Mouse (Mus musculus): Measurements from ENCODE around the gene A530016L24Rik. TPM values are rescaled to one million over a fixed set of nuclear protein-coding genes. Genes with fewer than 3 reads are reported as not detected.

Gene A530016L24Rik
- polyA plus RNA-seq, 1 experiment from 2014 or later, result 0.09 TPM

DNA sequence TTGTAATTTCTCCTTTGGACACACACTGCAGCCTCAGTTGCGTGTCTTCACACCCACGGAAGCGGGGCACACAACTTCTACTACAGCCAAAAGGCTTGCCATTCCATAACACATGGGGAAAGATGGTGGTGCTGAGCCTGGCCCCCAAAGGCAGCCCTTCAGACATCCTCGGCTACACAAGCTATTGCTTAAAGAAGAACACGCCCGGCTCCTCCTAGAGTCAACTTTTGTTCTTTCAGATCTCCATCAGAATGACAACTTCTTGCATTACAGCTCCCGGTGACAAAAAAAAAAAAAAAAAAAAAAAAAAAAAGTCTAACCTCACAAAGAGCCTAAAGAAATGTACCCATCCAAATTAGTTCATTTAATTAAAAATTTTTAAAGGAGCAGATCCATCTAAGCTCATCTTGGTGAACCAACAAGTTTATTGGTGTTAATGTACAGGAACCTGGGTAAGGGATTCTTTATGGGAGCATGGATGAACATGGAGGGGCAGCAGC, 50.3 kb downstream of the A530016L24Rik start:
- H3K9me3 ChIP-seq (replicated peaks; ENCODE audit: control insufficient read depth, low read length), result no peaks in the 10 kb centered on the region
- H3K4me3 ChIP-seq (ENCODE audit: low read depth, low read length), result no peak overlapping the region
- no peak overlapping the region for H3K27ac ChIP-seq (ENCODE audit: low read depth, low read length)
- H3K9ac ChIP-seq (ENCODE audit: low read length), result no peak overlapping the region
- H3K4me1 ChIP-seq (ENCODE audit: control insufficient read depth, insufficient read depth, low read length), result peaks cover 29% of the 10 kb centered on the region
- no peaks in the 10 kb centered on the region for H3K36me3 ChIP-seq (ENCODE audit: control insufficient read depth, insufficient read depth, low read length)
- 93% methylated on average over 7 of the region's 7 CpGs for WGBS
- no peaks in the 10 kb centered on the region for H3K27me3 ChIP-seq (replicated peaks; ENCODE audit: control insufficient read depth, insufficient read depth, low read length)
- DNase-seq (ENCODE audit: low spot score) (no peak), ATAC-seq (no peak)
- no peak overlapping the region for H3K4me2 ChIP-seq (ENCODE audit: low read length)

DNA sequence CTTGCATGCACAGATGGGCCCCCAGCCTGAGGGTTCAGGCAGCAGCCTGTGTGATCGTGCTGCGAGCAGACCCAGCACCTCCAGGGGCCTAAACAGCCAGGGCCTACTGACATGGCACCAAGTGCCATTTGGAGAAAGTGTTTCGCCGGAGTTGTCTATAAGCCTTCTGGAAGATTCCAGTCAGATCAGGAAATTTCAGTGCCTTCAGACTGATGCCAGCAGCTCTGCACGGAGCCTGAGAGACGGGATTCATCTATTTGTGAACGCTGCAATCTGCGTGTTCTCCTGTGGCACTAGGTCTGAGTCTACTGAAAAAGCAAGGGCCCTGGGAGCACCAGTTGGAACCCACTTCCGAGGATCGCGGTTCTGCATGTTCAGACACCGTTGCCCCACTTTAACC, 51.1 kb downstream of the A530016L24Rik start:
- Histone ChIP-seq H3K9ac (ENCODE audit: low read length) (peak overlapping the region; percentile 40), H3K27ac (ENCODE audit: low read depth, low read length) (peak overlapping the region; percentile 94), H3K4me2 (ENCODE audit: low read length) (no peak overlapping the region), H3K9me3 (replicated peaks; ENCODE audit: control insufficient read depth, low read length) (no peaks in the 10 kb centered on the region), H3K4me3 (ENCODE audit: low read depth, low read length) (no peak overlapping the region), H3K36me3 (ENCODE audit: control insufficient read depth, insufficient read depth, low read length) (no peaks in the 10 kb centered on the region), H3K27me3 (replicated peaks; ENCODE audit: control insufficient read depth, insufficient read depth, low read length) (no peaks in the 10 kb centered on the region), H3K4me1 (ENCODE audit: control insufficient read depth, insufficient read depth, low read length) (peaks cover 32% of the 10 kb centered on the region)
- WGBS, result 85% methylated on average over 12 of the region's 12 CpGs
- no peak for ATAC-seq
- peak; percentile 41 for DNase-seq (ENCODE audit: low spot score)

DNA sequence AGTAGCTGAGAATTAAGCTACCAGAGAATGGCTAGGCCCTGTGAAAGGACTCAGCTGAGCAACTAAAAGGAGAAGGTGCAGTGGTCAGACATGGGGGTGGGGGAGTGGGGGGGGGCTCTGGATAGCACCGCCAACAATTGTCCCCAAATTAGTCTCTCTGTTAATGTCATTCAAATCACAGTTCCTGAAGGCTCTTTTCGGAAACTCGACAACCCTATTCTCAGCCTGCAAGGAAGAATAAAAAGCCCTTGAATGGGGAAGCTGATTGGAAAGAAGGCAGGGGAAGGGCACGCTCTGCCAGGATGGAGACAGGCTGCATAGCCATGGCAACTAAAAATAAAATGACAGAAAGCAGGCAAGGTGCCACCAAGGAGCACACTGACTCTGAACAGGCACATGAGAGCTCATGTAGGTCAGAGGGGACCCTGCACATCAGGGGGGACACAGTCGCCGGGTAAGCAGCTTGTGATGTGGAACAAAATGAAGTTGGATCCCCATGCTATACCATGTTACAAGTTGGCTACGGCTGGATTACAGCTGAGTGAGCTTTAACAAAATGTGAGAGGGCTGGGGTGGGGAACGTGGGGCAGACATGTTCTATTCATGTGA, 52.3 kb downstream of the A530016L24Rik start:
- DNase-seq (ENCODE audit: low spot score) (peak; percentile 95), ATAC-seq (peak; percentile 86)
- Histone ChIP-seq H3K4me2 (ENCODE audit: low read length) (peak overlapping the region; percentile 19; the same call in 1 of the 2 replicates), H3K9ac (ENCODE audit: low read length) (peak overlapping the region; percentile 47; the same call in 1 of the 2 replicates), H3K27me3 (replicated peaks; ENCODE audit: control insufficient read depth, insufficient read depth, low read length) (no peaks in the 10 kb centered on the region), H3K9me3 (replicated peaks; ENCODE audit: control insufficient read depth, low read length) (no peaks in the 10 kb centered on the region), H3K4me3 (ENCODE audit: low read depth, low read length) (no peak overlapping the region), H3K4me1 (ENCODE audit: control insufficient read depth, insufficient read depth, low read length) (peaks cover 39% of the 10 kb centered on the region), H3K36me3 (ENCODE audit: control insufficient read depth, insufficient read depth, low read length) (no peaks in the 10 kb centered on the region), H3K27ac (ENCODE audit: low read depth, low read length) (peak overlapping the region; percentile 94)
- WGBS, result 2% methylated on average over 8 of the region's 8 CpGs

DNA sequence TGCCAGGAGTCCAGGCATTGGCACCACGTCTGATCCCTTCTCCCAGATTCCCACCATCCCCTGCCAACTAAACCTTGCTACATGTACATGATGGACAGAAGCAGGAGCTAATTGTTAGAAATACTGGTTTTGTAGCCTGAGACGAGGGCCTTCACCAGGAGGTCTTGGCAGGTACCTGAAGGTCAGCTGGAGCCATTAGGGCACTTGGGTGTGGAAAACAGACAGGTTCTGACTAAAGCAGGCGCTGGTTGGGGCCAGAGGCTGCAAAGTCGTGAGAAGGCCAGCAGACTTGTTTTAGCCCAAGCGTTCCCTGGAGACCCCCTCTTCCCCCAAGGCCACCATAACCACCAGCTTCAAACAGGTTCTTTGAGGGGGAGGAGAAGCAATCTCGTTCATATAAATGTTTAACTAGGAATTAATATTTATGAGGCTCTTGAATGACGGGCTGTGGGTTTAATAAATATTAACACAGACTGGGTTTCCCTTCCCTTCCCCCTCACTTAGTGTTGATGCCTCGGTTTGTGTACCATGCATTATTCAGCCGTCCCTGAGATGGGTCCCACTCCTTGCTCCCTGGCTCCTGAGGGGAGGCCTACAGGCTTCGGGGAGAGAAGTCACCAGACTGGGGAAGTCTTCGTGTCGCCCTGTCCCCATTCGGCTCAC, 53.1 kb downstream of the A530016L24Rik start:
- H3K4me2 ChIP-seq (ENCODE audit: low read length), result peak overlapping the region; percentile 19
- H3K4me1 ChIP-seq (ENCODE audit: control insufficient read depth, insufficient read depth, low read length), result peaks cover 39% of the 10 kb centered on the region
- H3K9me3 ChIP-seq (replicated peaks; ENCODE audit: control insufficient read depth, low read length), result no peaks in the 10 kb centered on the region
- ATAC-seq (peak; percentile 60), DNase-seq (ENCODE audit: low spot score) (peak; percentile 79)
- peak overlapping the region; percentile 94 for H3K27ac ChIP-seq (ENCODE audit: low read depth, low read length)
- no peak overlapping the region for H3K4me3 ChIP-seq (ENCODE audit: low read depth, low read length)
- H3K9ac ChIP-seq (ENCODE audit: low read length), result peak overlapping the region; percentile 47
- 25% methylated on average over 13 of the region's 13 CpGs for WGBS
- H3K36me3 ChIP-seq (ENCODE audit: control insufficient read depth, insufficient read depth, low read length), result no peaks in the 10 kb centered on the region
- H3K27me3 ChIP-seq (replicated peaks; ENCODE audit: control insufficient read depth, insufficient read depth, low read length), result no peaks in the 10 kb centered on the region

DNA sequence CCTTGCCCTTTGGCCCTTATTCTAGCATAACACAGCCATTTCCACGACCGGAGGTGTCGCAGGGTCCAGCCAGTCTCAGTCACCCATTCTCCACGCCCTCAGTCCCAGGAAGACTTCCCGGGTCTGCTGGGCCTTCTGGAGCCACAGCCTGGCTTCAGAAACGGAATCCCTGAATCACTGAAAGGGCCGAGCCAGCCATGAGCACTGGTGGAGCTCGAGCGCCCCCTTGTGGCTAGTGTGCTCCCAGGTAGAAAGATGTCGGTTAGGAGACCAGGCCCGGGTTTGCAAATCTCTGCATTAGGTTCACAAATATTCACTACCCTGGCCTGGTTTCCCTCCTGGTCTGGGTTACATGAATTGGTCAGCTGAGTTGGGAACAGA, 53.7 kb downstream of the A530016L24Rik start:
- Histone ChIP-seq H3K36me3 (ENCODE audit: control insufficient read depth, insufficient read depth, low read length) (no peaks in the 10 kb centered on the region), H3K9ac (ENCODE audit: low read length) (peak overlapping the region; percentile 40), H3K4me3 (ENCODE audit: low read depth, low read length) (no peak overlapping the region), H3K4me1 (ENCODE audit: control insufficient read depth, insufficient read depth, low read length) (peaks cover 39% of the 10 kb centered on the region), H3K27me3 (replicated peaks; ENCODE audit: control insufficient read depth, insufficient read depth, low read length) (no peaks in the 10 kb centered on the region), H3K27ac (ENCODE audit: low read depth, low read length) (peak overlapping the region; percentile 94), H3K4me2 (ENCODE audit: low read length) (peak overlapping the region; percentile 7; the same call in 1 of the 2 replicates), H3K9me3 (replicated peaks; ENCODE audit: control insufficient read depth, low read length) (no peaks in the 10 kb centered on the region)
- ATAC-seq, result peak; percentile 56
- WGBS, result 6% methylated on average over 11 of the region's 11 CpGs
- DNase-seq (ENCODE audit: low spot score), result peak; percentile 94

DNA sequence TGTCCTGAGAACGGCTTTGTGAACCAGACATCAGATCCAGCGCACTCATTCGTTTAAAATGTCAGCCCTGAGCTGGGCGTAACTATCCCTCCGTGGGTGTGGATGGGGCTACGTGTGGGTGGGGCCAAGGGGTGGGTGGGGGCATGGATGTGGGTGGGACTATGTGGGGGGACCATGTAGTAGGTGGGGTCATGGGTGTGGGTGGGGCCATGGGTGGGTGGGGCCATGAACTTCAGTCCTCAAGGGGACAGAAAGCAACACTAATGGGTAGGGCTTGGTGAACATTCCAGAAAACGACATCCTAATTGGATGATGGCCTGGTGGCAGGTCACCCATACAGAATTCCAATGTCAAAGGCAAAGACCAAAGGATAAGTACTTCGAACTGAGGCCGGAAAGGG, 54.7 kb downstream of the A530016L24Rik start:
- no peak overlapping the region for H3K4me3 ChIP-seq (ENCODE audit: low read depth, low read length)
- no peak for DNase-seq (ENCODE audit: low spot score)
- ATAC-seq, result no peak
- no peaks in the 10 kb centered on the region for H3K36me3 ChIP-seq (ENCODE audit: control insufficient read depth, insufficient read depth, low read length)
- H3K27me3 ChIP-seq (replicated peaks; ENCODE audit: control insufficient read depth, insufficient read depth, low read length), result no peaks in the 10 kb centered on the region
- no peak overlapping the region for H3K9ac ChIP-seq (ENCODE audit: low read length)
- peaks cover 39% of the 10 kb centered on the region for H3K4me1 ChIP-seq (ENCODE audit: control insufficient read depth, insufficient read depth, low read length)
- no peaks in the 10 kb centered on the region for H3K9me3 ChIP-seq (replicated peaks; ENCODE audit: control insufficient read depth, low read length)
- WGBS, result 72% methylated on average over 9 of the region's 9 CpGs
- H3K27ac ChIP-seq (ENCODE audit: low read depth, low read length), result no peak overlapping the region
- H3K4me2 ChIP-seq (ENCODE audit: low read length), result no peak overlapping the region

DNA sequence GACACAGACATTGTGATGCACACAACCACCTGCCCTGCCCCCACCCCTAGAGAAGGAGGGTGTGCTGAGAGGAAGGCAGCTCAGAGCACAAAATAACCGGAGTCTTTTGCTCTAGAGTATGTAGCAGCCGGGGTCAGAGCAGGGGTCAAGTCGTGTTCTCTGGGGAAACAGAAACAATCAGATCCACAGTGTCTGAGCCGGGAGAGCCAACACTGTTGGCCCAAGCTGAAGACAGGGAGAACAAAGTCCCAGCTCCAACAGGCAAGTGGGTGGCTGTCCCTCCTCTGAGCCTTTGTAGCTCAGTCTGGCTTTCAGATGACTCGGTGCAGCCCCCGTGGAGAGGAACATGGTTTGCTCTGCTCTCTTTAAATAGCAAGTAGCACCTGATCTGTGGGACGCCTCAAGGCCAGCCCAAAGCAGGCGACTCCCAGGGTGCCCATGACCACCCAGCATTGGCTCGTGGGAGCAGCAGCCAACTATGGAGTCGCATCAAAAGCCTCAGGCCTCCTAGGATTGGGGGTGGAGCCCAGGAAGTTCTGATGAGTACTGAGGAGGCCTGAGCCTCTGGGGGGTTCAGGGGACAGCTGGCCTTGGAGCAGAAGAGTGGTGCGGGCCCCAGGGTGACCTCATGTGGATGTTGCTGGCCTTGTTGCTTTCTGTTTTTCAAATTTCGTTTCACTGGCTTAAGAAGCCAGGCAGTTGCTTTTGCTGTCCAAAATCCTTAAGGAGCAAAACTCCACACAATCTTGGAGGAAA, 55.9 kb downstream of the A530016L24Rik start:
- Histone ChIP-seq H3K4me2 (ENCODE audit: low read length) (no peak overlapping the region), H3K9ac (ENCODE audit: low read length) (peak overlapping the region; percentile 18), H3K4me1 (ENCODE audit: control insufficient read depth, insufficient read depth, low read length) (peaks cover 36% of the 10 kb centered on the region), H3K27me3 (replicated peaks; ENCODE audit: control insufficient read depth, insufficient read depth, low read length) (no peaks in the 10 kb centered on the region), H3K36me3 (ENCODE audit: control insufficient read depth, insufficient read depth, low read length) (no peaks in the 10 kb centered on the region), H3K27ac (ENCODE audit: low read depth, low read length) (peak overlapping the region; percentile 7; the same call in 1 of the 2 replicates), H3K4me3 (ENCODE audit: low read depth, low read length) (no peak overlapping the region), H3K9me3 (replicated peaks; ENCODE audit: control insufficient read depth, low read length) (no peaks in the 10 kb centered on the region)
- DNase-seq (ENCODE audit: low spot score) (no peak), ATAC-seq (no peak)
- 35% methylated on average over 12 of the region's 12 CpGs for WGBS

DNA sequence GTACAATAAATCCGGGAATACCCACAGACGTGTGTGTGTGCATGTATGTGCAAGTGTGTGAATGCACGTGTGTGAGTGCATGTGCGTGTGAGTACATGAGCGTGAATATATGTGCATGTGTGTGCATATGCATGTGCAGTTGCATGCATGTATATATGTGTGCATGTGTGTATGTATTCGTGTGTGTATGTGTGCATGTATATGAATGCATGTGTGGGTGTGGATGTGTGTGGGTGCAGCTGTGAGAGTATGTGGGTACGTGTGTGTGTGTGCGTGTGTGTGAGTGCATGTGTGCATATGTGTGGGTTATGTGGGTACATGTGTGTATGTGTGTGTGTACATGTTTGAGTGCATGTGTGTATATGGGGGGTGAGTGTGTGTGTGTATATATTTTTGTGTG, 56.9 kb downstream of the A530016L24Rik start:
- no peak for ATAC-seq
- H3K36me3 ChIP-seq (ENCODE audit: control insufficient read depth, insufficient read depth, low read length), result no peaks in the 10 kb centered on the region
- no peak overlapping the region for H3K27ac ChIP-seq (ENCODE audit: low read depth, low read length)
- H3K4me1 ChIP-seq (ENCODE audit: control insufficient read depth, insufficient read depth, low read length), result peaks cover 27% of the 10 kb centered on the region
- H3K27me3 ChIP-seq (replicated peaks; ENCODE audit: control insufficient read depth, insufficient read depth, low read length), result no peaks in the 10 kb centered on the region
- no peaks in the 10 kb centered on the region for H3K9me3 ChIP-seq (replicated peaks; ENCODE audit: control insufficient read depth, low read length)
- no peak for DNase-seq (ENCODE audit: low spot score)
- no peak overlapping the region for H3K4me2 ChIP-seq (ENCODE audit: low read length)
- no peak overlapping the region for H3K9ac ChIP-seq (ENCODE audit: low read length)
- 82% methylated on average over 8 of the region's 8 CpGs for WGBS
- no peak overlapping the region for H3K4me3 ChIP-seq (ENCODE audit: low read depth, low read length)
